Mouse (Mus musculus): Measurements from ENCODE around the gene Commd6.

- TF ChIP-seq CTCF (IDR thresholded peaks at IDR 0.05; ENCODE audit: borderline replicate concordance, insufficient read depth, low read length) (no peak), POLR2A (IDR thresholded peaks at IDR 0.05; ENCODE audit: low read depth, low read length) (no peak)
Measured at GRCm38 (mm10) chr14:101668626-101669025, 28.1 kb upstream of the Commd6 start.
